Mouse (Mus musculus) left cerebral cortex, adult 2 months (tissue): Measurements from ENCODE around the gene Zfp367. TPM values are rescaled to one million over a fixed set of nuclear protein-coding genes. Genes with fewer than 3 reads are reported as not detected.

Experiments used
- DNase-seq, 2 experiments: peaks; one replicate each; pipeline ENCODE4 v3.0.0; 2021 to 2022; ENCODE audit warnings: low spot score in 2 of 2, mixed read lengths in 1 of 2; ENCODE audit errors: extremely low spot score in 1 of 2
- H3K27ac ChIP-seq: fragments of 200-600 bp; 2 replicates; pipeline ENCODE4 v1.8.1; 2022
- H3K4me3 ChIP-seq: fragments of 200-600 bp; 2 replicates; pipeline ENCODE4 v1.8.1; 2022
- CTCF ChIP-seq: fragments of 200-600 bp; IDR thresholded peaks from 2 replicates; pipeline ENCODE4 v1.8.1; 2022; ENCODE audit warnings: antibody characterized with exemption, mild to moderate bottlenecking, moderate library complexity
- intact Hi-C: fragments of 180-260 bp; cut with DNase I; formaldehyde crosslinking; loops from one replicate; pipeline ENCODE4 v1.15.1; 2025
- long read RNA-seq, 2 experiments: library from polyadenylated mRNA; stranded (forward); transcript quantifications; one replicate each; pipeline ENCODE4 v2.0.0; 2021; ENCODE audit warnings: borderline mapping rate in 2 of 2
- total RNA-seq, 2 experiments: library from RNA; stranded (reverse); gene quantifications; 2 replicates each; pipeline ENCODE4 v1.2.3; 2021

Gene Zfp367
- 10 to 100 TPM; 26.8 to 29.3 TPM for total RNA-seq
- long read RNA-seq, experiment 1, transcript Zfp367-204 (5 exons, 641 nt), result minor isoform, 9 of 28 reads
- long read RNA-seq, experiment 1, transcript Zfp367-201 (5 exons, 3,532 nt), result major isoform, 16 of 28 reads
- long read RNA-seq, experiment 1, partial matches to known transcripts, result 0 of 28 reads
- long read RNA-seq, experiment 1, other reads (novel, unspliced or antisense), result 3 of 28 reads
- long read RNA-seq, experiment 2, transcript Zfp367-204 (5 exons, 641 nt), result minor isoform, 6 of 25 reads
- long read RNA-seq, experiment 2, transcript Zfp367-201 (5 exons, 3,532 nt), result major isoform, 10 of 25 reads
- long read RNA-seq, experiment 2, partial matches to known transcripts, result 0 of 25 reads
- long read RNA-seq, experiment 2, other reads (novel, unspliced or antisense), result 9 of 25 reads

- peak within 1 kb of the TSS; percentile 81 for H3K27ac ChIP-seq
- TF ChIP-seq CTCF, result no peak
- intact Hi-C loops, result loop anchor here (1.0 to 10.0 kb wide), 2 partner anchors 8 to 588 kb away; partner anchors contain the start of gene Habp4
- peak within 1 kb of the TSS; percentile 65 for H3K4me3 ChIP-seq
- peak; percentile 96 to 97 for DNase-seq
Observed at GRCm38 (mm10) chr13:64153083-64153682, at the start of gene Zfp367. TSS of gene Zfp367 (minus strand) at chr13:64153202.

- H3K4me3 ChIP-seq, result no peak overlapping the region
- TF ChIP-seq CTCF, result no peak
- intact Hi-C loops, result no loop called here
- H3K27ac ChIP-seq, result no peak overlapping the region
- DNase-seq, result no peak
Observed at GRCm38 (mm10) chr13:64200911-64201310, 47.9 kb upstream of the Zfp367 start.

GRCm38 (mm10) chr13:64198310-64198709 is 45.3 kb upstream of the Zfp367 start:
- H3K4me3 ChIP-seq, result no peak overlapping the region
- DNase-seq, result no peak
- no peak overlapping the region for H3K27ac ChIP-seq
- intact Hi-C loops, result no loop called here
- no peak for TF ChIP-seq CTCF

- TF ChIP-seq CTCF, result no peak
- intact Hi-C loops, result no loop called here
- H3K27ac ChIP-seq, result no peak overlapping the region
- no peak for DNase-seq
- no peak overlapping the region for H3K4me3 ChIP-seq
Observed at GRCm38 (mm10) chr13:64197899-64198298, 44.9 kb upstream of the Zfp367 start.

GRCm38 (mm10) chr13:64187065-64187464 is 34.1 kb upstream of the Zfp367 start:
- intact Hi-C loops, result no loop called here
- TF ChIP-seq CTCF, result no peak
- no peak overlapping the region for H3K4me3 ChIP-seq
- no peak overlapping the region for H3K27ac ChIP-seq
- DNase-seq, result no peak

- no peak for DNase-seq
- no peak for TF ChIP-seq CTCF
- intact Hi-C loops, result no loop called here
Observed at GRCm38 (mm10) chr13:64186516-64186915, 33.5 kb upstream of the Zfp367 start.

GRCm38 (mm10) chr13:64185586-64185985 is 32.6 kb upstream of the Zfp367 start:
- intact Hi-C loops, result no loop called here
- no peak for TF ChIP-seq CTCF
- DNase-seq, result no peak
- Histone ChIP-seq H3K4me3 (no peak overlapping the region), H3K27ac (no peak overlapping the region)

More at GRCm38 (mm10) chr13:64186516-64186915, 33.5 kb upstream of the Zfp367 start:
- H3K4me3 ChIP-seq, result no peak overlapping the region
- H3K27ac ChIP-seq, result no peak overlapping the region

- intact Hi-C loops, result no loop called here
- Histone ChIP-seq H3K27ac (no peak overlapping the region), H3K4me3 (no peak overlapping the region)
- no peak for TF ChIP-seq CTCF
- DNase-seq, result no peak
Observed at GRCm38 (mm10) chr13:64185176-64185575, 32.2 kb upstream of the Zfp367 start.

GRCm38 (mm10) chr13:64184361-64184760 is 31.4 kb upstream of the Zfp367 start:
- no peak for TF ChIP-seq CTCF
- no peak for DNase-seq
- intact Hi-C loops, result no loop called here
- Histone ChIP-seq H3K4me3 (no peak overlapping the region), H3K27ac (no peak overlapping the region)

GRCm38 (mm10) chr13:64183583-64183982 is 30.6 kb upstream of the Zfp367 start:
- intact Hi-C loops, result no loop called here
- DNase-seq, result no peak
- TF ChIP-seq CTCF, result no peak

GRCm38 (mm10) chr13:64182091-64182490 is 29.1 kb upstream of the Zfp367 start:
- intact Hi-C loops, result no loop called here
- Histone ChIP-seq H3K4me3 (no peak overlapping the region), H3K27ac (no peak overlapping the region)
- no peak for DNase-seq
- no peak for TF ChIP-seq CTCF

More at GRCm38 (mm10) chr13:64183583-64183982, 30.6 kb upstream of the Zfp367 start:
- H3K4me3 ChIP-seq, result no peak overlapping the region
- H3K27ac ChIP-seq, result no peak overlapping the region

- H3K4me3 ChIP-seq, result no peak overlapping the region
- TF ChIP-seq CTCF, result peak; percentile 69
- DNase-seq, result peak; percentile 45 to 57
- intact Hi-C loops, result loop anchor here (2.0 kb wide), 1 partner anchor 126 kb away; no protein-coding TSS in a partner anchor
- no peak overlapping the region for H3K27ac ChIP-seq
Observed at GRCm38 (mm10) chr13:64180888-64181287, 27.9 kb upstream of the Zfp367 start.
